Mouse (Mus musculus) kidney, adult 2 months (tissue): ENCODE results near the gene Slc26a8.

ENCODE experiments used
- CTCF ChIP-seq: fragments of 200-500 bp; conservative IDR thresholded peaks from 2 replicates; pipeline ENCODE4 v1.5.1; 2011; ENCODE audit warnings: low read depth, mild to moderate bottlenecking, control low read depth, low read length, moderate library complexity, mixed read lengths; ENCODE audit not compliant: insufficient read depth, insufficient read length
- POLR2A ChIP-seq: fragments of 200-500 bp; IDR thresholded peaks from one replicate; pipeline ENCODE4 v1.6.1; 2011; ENCODE audit warnings: low read depth, low read length, control low read depth

DNA sequence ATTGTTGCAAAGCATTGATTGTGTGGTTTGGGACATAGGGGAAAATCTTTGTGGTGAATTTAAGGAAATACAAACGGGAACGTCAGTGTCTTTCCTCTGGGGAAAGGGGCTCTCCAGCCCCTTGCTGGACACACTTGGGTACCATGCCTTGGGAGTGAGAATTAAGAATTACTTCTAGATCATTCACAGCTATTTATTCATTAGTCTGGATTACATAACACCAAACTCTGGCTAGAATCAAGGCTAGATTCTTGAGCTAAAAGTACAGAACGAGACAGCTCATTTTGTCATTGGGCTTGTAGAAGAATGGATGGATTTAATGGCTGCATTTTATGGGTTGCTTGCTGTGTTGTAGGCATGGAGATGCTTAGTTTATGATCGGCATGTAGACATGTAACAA is 4.8 kb upstream of the Slc26a8 start:
- no peak for TF ChIP-seq POLR2A
- no peak for TF ChIP-seq CTCF
